Mouse (Mus musculus): ENCODE results near the gene Leng1. TPM values are rescaled to one million over a fixed set of nuclear protein-coding genes. Genes with fewer than 3 reads are reported as not detected.
A peak's percentile ranks its signal among the peaks of the same experiment; 100 is the strongest.

The Leng1 gene
- polyA plus RNA-seq, 1 experiment from 2014 or later = 16.9 TPM

- H3K36me3 ChIP-seq (ENCODE audit: control insufficient read depth, insufficient read depth, low read length) = peaks cover 11% of the 10 kb centered on the region
- peak overlapping the region; percentile 99 for H3K4me3 ChIP-seq (ENCODE audit: low read depth, low read length)
- peak overlapping the region; percentile 91 for H3K4me2 ChIP-seq
- H3K4me1 ChIP-seq (ENCODE audit: control insufficient read depth, insufficient read depth, low read length) = peaks cover 26% of the 10 kb centered on the region
- no peaks in the 10 kb centered on the region for H3K9me3 ChIP-seq (ENCODE audit: control insufficient read depth, low read length)
- H3K27ac ChIP-seq (ENCODE audit: low read depth, low read length) = peak overlapping the region; percentile 97
- under 1% methylated on average over 52 of the region's 58 CpGs for WGBS
- H3K9ac ChIP-seq (ENCODE audit: low read length) = peak overlapping the region; percentile 99
- ATAC-seq (ENCODE audit: low FRiP score) (peak; percentile 10; the same call in 1 of the 2 replicates), DNase-seq (ENCODE audit: low spot score, missing footprints) (no peak)
- H3K27me3 ChIP-seq (ENCODE audit: control insufficient read depth, insufficient read depth, low read length) = no peaks in the 10 kb centered on the region
These were observed 20.1 kb downstream of the Leng1 start for GRCm38 (mm10) chr7:3645488-3646025.

- ATAC-seq (ENCODE audit: low FRiP score) (peak; percentile 99), DNase-seq (ENCODE audit: low spot score, missing footprints) (peak; percentile 98)
- Histone ChIP-seq H3K4me1 (ENCODE audit: control insufficient read depth, insufficient read depth, low read length) (peaks cover 26% of the 10 kb centered on the region), H3K27ac (ENCODE audit: low read depth, low read length) (peak within 1 kb of the TSS; percentile 97), H3K27me3 (ENCODE audit: control insufficient read depth, insufficient read depth, low read length) (no peaks in the 10 kb centered on the region), H3K36me3 (ENCODE audit: control insufficient read depth, insufficient read depth, low read length) (peaks cover 14% of the 10 kb centered on the region), H3K4me2 (peak within 1 kb of the TSS; percentile 91), H3K9me3 (ENCODE audit: control insufficient read depth, low read length) (no peaks in the 10 kb centered on the region), H3K4me3 (ENCODE audit: low read depth, low read length) (peak within 1 kb of the TSS; percentile 99), H3K9ac (ENCODE audit: low read length) (peak within 1 kb of the TSS; percentile 99)
- under 1% methylated on average over 57 of the region's 58 CpGs for WGBS
These were observed 20.8 kb downstream of the Leng1 start, which contains the start of gene Cnot3 for GRCm38 (mm10) chr7:3644672-3645487. Cnot3 (plus strand) TSS chr7:3645268.

GRCm38 (mm10) chr7:3644348-3644671, 21.3 kb downstream of the Leng1 start:
- Histone ChIP-seq H3K4me1 (ENCODE audit: control insufficient read depth, insufficient read depth, low read length) (peaks cover 26% of the 10 kb centered on the region), H3K36me3 (ENCODE audit: control insufficient read depth, insufficient read depth, low read length) (peaks cover 19% of the 10 kb centered on the region), H3K9ac (ENCODE audit: low read length) (peak overlapping the region; percentile 27; the same call in 1 of the 2 replicates), H3K27ac (ENCODE audit: low read depth, low read length) (no peak overlapping the region; the same call in 1 of the 2 replicates), H3K4me3 (ENCODE audit: low read depth, low read length) (peak overlapping the region; percentile 99), H3K9me3 (ENCODE audit: control insufficient read depth, low read length) (no peaks in the 10 kb centered on the region), H3K4me2 (peak overlapping the region; percentile 54), H3K27me3 (ENCODE audit: control insufficient read depth, insufficient read depth, low read length) (no peaks in the 10 kb centered on the region)
- 1% methylated on average over 11 of the region's 11 CpGs for WGBS
- ATAC-seq (ENCODE audit: low FRiP score) = no peak
- DNase-seq (ENCODE audit: low spot score, missing footprints) = no peak

- Histone ChIP-seq H3K36me3 (ENCODE audit: control insufficient read depth, insufficient read depth, low read length) (peaks cover 21% of the 10 kb centered on the region), H3K9me3 (ENCODE audit: control insufficient read depth, low read length) (no peaks in the 10 kb centered on the region), H3K27me3 (ENCODE audit: control insufficient read depth, insufficient read depth, low read length) (no peaks in the 10 kb centered on the region), H3K4me1 (ENCODE audit: control insufficient read depth, insufficient read depth, low read length) (peaks cover 26% of the 10 kb centered on the region), H3K4me2 (peak overlapping the region; percentile 54), H3K4me3 (ENCODE audit: low read depth, low read length) (peak overlapping the region; percentile 99), H3K27ac (ENCODE audit: low read depth, low read length) (no peak overlapping the region), H3K9ac (ENCODE audit: low read length) (peak overlapping the region; percentile 27; the same call in 1 of the 2 replicates)
- 21% methylated on average over 9 of the region's 9 CpGs for WGBS
- ATAC-seq (ENCODE audit: low FRiP score) (no peak), DNase-seq (ENCODE audit: low spot score, missing footprints) (no peak)
These were observed 21.8 kb downstream of the Leng1 start for GRCm38 (mm10) chr7:3643843-3644242.

- no peaks in the 10 kb centered on the region for H3K27me3 ChIP-seq (ENCODE audit: control insufficient read depth, insufficient read depth, low read length)
- ATAC-seq (ENCODE audit: low FRiP score) (no peak), DNase-seq (ENCODE audit: low spot score, missing footprints) (no peak)
- no peak overlapping the region for H3K4me3 ChIP-seq (ENCODE audit: low read depth, low read length)
- peaks cover 23% of the 10 kb centered on the region for H3K36me3 ChIP-seq (ENCODE audit: control insufficient read depth, insufficient read depth, low read length)
- no peak overlapping the region for H3K9ac ChIP-seq (ENCODE audit: low read length)
- H3K9me3 ChIP-seq (ENCODE audit: control insufficient read depth, low read length) = no peaks in the 10 kb centered on the region
- no peak overlapping the region for H3K4me2 ChIP-seq
- H3K27ac ChIP-seq (ENCODE audit: low read depth, low read length) = no peak overlapping the region
- H3K4me1 ChIP-seq (ENCODE audit: control insufficient read depth, insufficient read depth, low read length) = peaks cover 24% of the 10 kb centered on the region
- 70% methylated on average over 5 of the region's 5 CpGs for WGBS
These were observed 22.2 kb downstream of the Leng1 start for GRCm38 (mm10) chr7:3643412-3643811.

GRCm38 (mm10) chr7:3630478-3630815, 35.2 kb downstream of the Leng1 start:
- Histone ChIP-seq H3K27me3 (ENCODE audit: control insufficient read depth, insufficient read depth, low read length) (no peaks in the 10 kb centered on the region), H3K9me3 (ENCODE audit: control insufficient read depth, low read length) (no peaks in the 10 kb centered on the region), H3K4me1 (ENCODE audit: control insufficient read depth, insufficient read depth, low read length) (peaks cover 13% of the 10 kb centered on the region), H3K4me2 (peak overlapping the region; percentile 74), H3K36me3 (ENCODE audit: control insufficient read depth, insufficient read depth, low read length) (peaks cover 10% of the 10 kb centered on the region; the same call in 1 of the 2 replicates), H3K4me3 (ENCODE audit: low read depth, low read length) (peak overlapping the region; percentile 73), H3K27ac (ENCODE audit: low read depth, low read length) (no peak overlapping the region), H3K9ac (ENCODE audit: low read length) (peak overlapping the region; percentile 77)
- ATAC-seq (ENCODE audit: low FRiP score) (no peak), DNase-seq (ENCODE audit: low spot score, missing footprints) (no peak)
- 66% methylated on average over 3 of the region's 3 CpGs for WGBS

- WGBS = 1% methylated on average over 47 of the region's 47 CpGs
- H3K36me3 ChIP-seq (ENCODE audit: control insufficient read depth, insufficient read depth, low read length) = peaks cover 10% of the 10 kb centered on the region; the same call in 1 of the 2 replicates
- peak; percentile 99 for DNase-seq (ENCODE audit: low spot score, missing footprints)
- peak within 1 kb of the TSS; percentile 74 for H3K4me2 ChIP-seq
- H3K4me3 ChIP-seq (ENCODE audit: low read depth, low read length) = peak within 1 kb of the TSS; percentile 73
- H3K27me3 ChIP-seq (ENCODE audit: control insufficient read depth, insufficient read depth, low read length) = no peaks in the 10 kb centered on the region
- peak; percentile 90 for ATAC-seq (ENCODE audit: low FRiP score)
- peaks cover 13% of the 10 kb centered on the region for H3K4me1 ChIP-seq (ENCODE audit: control insufficient read depth, insufficient read depth, low read length)
- no peak within 1 kb of the TSS for H3K27ac ChIP-seq (ENCODE audit: low read depth, low read length)
- H3K9ac ChIP-seq (ENCODE audit: low read length) = peak within 1 kb of the TSS; percentile 82
- no peaks in the 10 kb centered on the region for H3K9me3 ChIP-seq (ENCODE audit: control insufficient read depth, low read length)
These were observed 35.8 kb downstream of the Leng1 start, which contains the start of the genes Tfpt and Prpf31 for GRCm38 (mm10) chr7:3629543-3630477. Tfpt (minus strand) TSS chr7:3629929. Prpf31 (plus strand) TSS chr7:3629985.

GRCm38 (mm10) chr7:3629030-3629429, 36.6 kb downstream of the Leng1 start:
- Histone ChIP-seq H3K27me3 (ENCODE audit: control insufficient read depth, insufficient read depth, low read length) (no peaks in the 10 kb centered on the region), H3K4me1 (ENCODE audit: control insufficient read depth, insufficient read depth, low read length) (peaks cover 13% of the 10 kb centered on the region), H3K27ac (ENCODE audit: low read depth, low read length) (no peak overlapping the region), H3K9me3 (ENCODE audit: control insufficient read depth, low read length) (no peaks in the 10 kb centered on the region), H3K4me3 (ENCODE audit: low read depth, low read length) (peak overlapping the region; percentile 73), H3K36me3 (ENCODE audit: control insufficient read depth, insufficient read depth, low read length) (peaks cover 11% of the 10 kb centered on the region; the same call in 1 of the 2 replicates), H3K4me2 (peak overlapping the region; percentile 74), H3K9ac (ENCODE audit: low read length) (peak overlapping the region; percentile 82)
- ATAC-seq (ENCODE audit: low FRiP score) (peak; percentile 55), DNase-seq (ENCODE audit: low spot score, missing footprints) (no peak)
- 56% methylated on average over 4 of the region's 4 CpGs for WGBS
